Mouse (Mus musculus) liver, embryonic 16.5 days (tissue): ENCODE data around the gene Scd4. TPM values are rescaled to one million over a fixed set of nuclear protein-coding genes. Genes with fewer than 3 reads are reported as not detected.

Source experiments
- ATAC-seq: fragments of 200-750 bp; cut with Nextera tagmentation; 2 replicates; pipeline ENCODE4 v1.8.0; 2017; ENCODE audit warnings: low read depth, mild to moderate bottlenecking, moderate number of reproducible peaks, moderate library complexity
- H3K27ac ChIP-seq: fragments of 300-500 bp; sonication (generic); 2 replicates; pipeline ENCODE4 v1.5.1; 2014; ENCODE audit warnings: mild to moderate bottlenecking, low read length
- H3K27me3 ChIP-seq: fragments of 300-500 bp; sonication (generic); 2 replicates; pipeline ENCODE4 v1.6.1; 2014; ENCODE audit warnings: low read depth, low read length, mixed read lengths; ENCODE audit not compliant: control insufficient read depth, insufficient read depth
- H3K36me3 ChIP-seq: fragments of 300-500 bp; sonication (generic); 2 replicates; pipeline ENCODE4 v1.6.1; 2014; ENCODE audit warnings: mild to moderate bottlenecking; ENCODE audit not compliant: control insufficient read depth, insufficient read depth
- H3K4me1 ChIP-seq: fragments of 300-500 bp; sonication (generic); 2 replicates; pipeline ENCODE4 v1.6.1; 2014; ENCODE audit warnings: low read depth, low read length, mixed read lengths; ENCODE audit not compliant: control insufficient read depth
- H3K4me2 ChIP-seq: fragments of 300-500 bp; sonication (generic); 2 replicates; pipeline ENCODE4 v1.6.1; 2014; ENCODE audit warnings: low read depth, low read length, mixed read lengths
- H3K4me3 ChIP-seq: fragments of 300-500 bp; sonication (generic); 2 replicates; pipeline ENCODE4 v1.5.1; 2014; ENCODE audit warnings: low read depth, mild to moderate bottlenecking, low read length
- H3K9ac ChIP-seq: fragments of 300-500 bp; sonication (generic); 2 replicates; pipeline ENCODE4 v1.6.1; 2014; ENCODE audit warnings: low read depth, low read length
- H3K9me3 ChIP-seq: fragments of 300-500 bp; sonication (generic); replicated peaks from 2 replicates; pipeline ENCODE4 v1.6.1; 2016; ENCODE audit warnings: low read length; ENCODE audit not compliant: control insufficient read depth
- WGBS: fragments of 180-500 bp; shearing (Covaris S2); extraction: QIAGEN DNeasy Blood & Tissue Kit; methylation state at CpG from one replicate; pipeline ENCODE4 v1.1.7; 2014; ENCODE audit not compliant: insufficient replicate concordance; 5-methylcytosine and 5-hydroxymethylcytosine counted together
- polyA plus RNA-seq: library from polyadenylated mRNA; unstranded; fragments of >200 nt; fragmentation: Nextera tagmentation; extraction: Ambion mirVana; gene quantifications from 2 replicates; pipeline ENCODE4 v1.2.1, GENCODE M21; 2015

Gene Scd4
- 0.04 and 0.07 TPM in 2 replicates for polyA plus RNA-seq

GRCm38 (mm10) chr19:44332833-44333623 is at the start of gene Scd4:
Scd4 (plus strand) TSS chr19:44333092.
- no peak within 1 kb of the TSS for H3K4me3 ChIP-seq
- no peak for ATAC-seq
- no peaks in the 10 kb centered on the region for H3K4me1 ChIP-seq
- no peak within 1 kb of the TSS for H3K9ac ChIP-seq
- 77% methylated on average over 10 of the region's 10 CpGs for WGBS
- H3K4me2 ChIP-seq, result no peak within 1 kb of the TSS
- no peaks in the 10 kb centered on the region for H3K36me3 ChIP-seq
- H3K9me3 ChIP-seq, result no peaks in the 10 kb centered on the region
- H3K27me3 ChIP-seq, result no peaks in the 10 kb centered on the region
- H3K27ac ChIP-seq, result no peak within 1 kb of the TSS

- peak overlapping the region; percentile 67 for H3K4me3 ChIP-seq
- no peaks in the 10 kb centered on the region for H3K9me3 ChIP-seq
- ATAC-seq, result no peak
- H3K4me2 ChIP-seq, result peak overlapping the region; percentile 98
- no peaks in the 10 kb centered on the region for H3K36me3 ChIP-seq
- H3K27me3 ChIP-seq, result no peaks in the 10 kb centered on the region
- WGBS, result 29% methylated on average over 15 of the region's 15 CpGs
- peak overlapping the region; percentile 80 for H3K9ac ChIP-seq
- peaks cover 68% of the 10 kb centered on the region for H3K4me1 ChIP-seq
- H3K27ac ChIP-seq, result peak overlapping the region; percentile 97
These were observed 49.5 kb upstream of the Scd4 start for GRCm38 (mm10) chr19:44283157-44284024.

- peak; percentile 98 for ATAC-seq
- H3K27me3 ChIP-seq, result no peaks in the 10 kb centered on the region
- under 1% methylated on average over 38 of the region's 38 CpGs for WGBS
These were observed 48.7 kb upstream of the Scd4 start for GRCm38 (mm10) chr19:44284025-44284695.

GRCm38 (mm10) chr19:44284723-44285122 is 48.2 kb upstream of the Scd4 start:
- 2% methylated on average over 11 of the region's 11 CpGs for WGBS
- peak overlapping the region; percentile 98 for H3K4me2 ChIP-seq
- peak overlapping the region; percentile 67 for H3K4me3 ChIP-seq
- H3K9me3 ChIP-seq, result no peaks in the 10 kb centered on the region
- ATAC-seq, result peak; percentile 49
- H3K36me3 ChIP-seq, result no peaks in the 10 kb centered on the region
- peak overlapping the region; percentile 97 for H3K27ac ChIP-seq
- H3K27me3 ChIP-seq, result no peaks in the 10 kb centered on the region
- H3K9ac ChIP-seq, result peak overlapping the region; percentile 80
- peaks cover 68% of the 10 kb centered on the region for H3K4me1 ChIP-seq

More at GRCm38 (mm10) chr19:44284025-44284695, 48.7 kb upstream of the Scd4 start:
- H3K27ac ChIP-seq, result peak overlapping the region; percentile 97
- no peaks in the 10 kb centered on the region for H3K9me3 ChIP-seq
- peak overlapping the region; percentile 98 for H3K4me2 ChIP-seq
- peaks cover 68% of the 10 kb centered on the region for H3K4me1 ChIP-seq
- no peaks in the 10 kb centered on the region for H3K36me3 ChIP-seq
- H3K9ac ChIP-seq, result peak overlapping the region; percentile 80
- H3K4me3 ChIP-seq, result peak overlapping the region; percentile 67

- Histone ChIP-seq H3K4me3 (no peak overlapping the region), H3K27ac (peak overlapping the region; percentile 23; the same call in 1 of the 2 replicates), H3K27me3 (no peaks in the 10 kb centered on the region), H3K4me1 (peaks cover 67% of the 10 kb centered on the region), H3K9ac (no peak overlapping the region), H3K4me2 (no peak overlapping the region), H3K9me3 (no peaks in the 10 kb centered on the region), H3K36me3 (no peaks in the 10 kb centered on the region)
- WGBS, result 79% methylated on average over 8 of the region's 8 CpGs
- no peak for ATAC-seq
These were observed 47.3 kb upstream of the Scd4 start for GRCm38 (mm10) chr19:44285554-44285953.

- Histone ChIP-seq H3K4me1 (peaks cover 62% of the 10 kb centered on the region), H3K9ac (peak overlapping the region; percentile 25; the same call in 1 of the 2 replicates), H3K4me2 (no peak overlapping the region), H3K27me3 (no peaks in the 10 kb centered on the region), H3K36me3 (no peaks in the 10 kb centered on the region), H3K4me3 (no peak overlapping the region), H3K27ac (peak overlapping the region; percentile 23), H3K9me3 (no peaks in the 10 kb centered on the region)
- 17% methylated on average over 2 of the region's 2 CpGs for WGBS
- no peak for ATAC-seq
These were observed 46.8 kb upstream of the Scd4 start for GRCm38 (mm10) chr19:44286109-44286508.

GRCm38 (mm10) chr19:44287415-44288110 is 45.3 kb upstream of the Scd4 start:
- Histone ChIP-seq H3K4me2 (no peak overlapping the region), H3K27ac (peak overlapping the region; percentile 56; the same call in 1 of the 2 replicates), H3K4me1 (peaks cover 65% of the 10 kb centered on the region)

GRCm38 (mm10) chr19:44292083-44292482 is 40.8 kb upstream of the Scd4 start:
- 80% methylated on average over 2 of the region's 2 CpGs for WGBS
- H3K4me3 ChIP-seq, result no peak overlapping the region
- no peak for ATAC-seq
- H3K27ac ChIP-seq, result peak overlapping the region; percentile 92
- peaks cover 57% of the 10 kb centered on the region for H3K4me1 ChIP-seq
- no peaks in the 10 kb centered on the region for H3K9me3 ChIP-seq
- no peaks in the 10 kb centered on the region for H3K27me3 ChIP-seq
- peak overlapping the region; percentile 80 for H3K9ac ChIP-seq
- H3K4me2 ChIP-seq, result peak overlapping the region; percentile 91; the same call in 1 of the 2 replicates
- no peaks in the 10 kb centered on the region for H3K36me3 ChIP-seq

More at GRCm38 (mm10) chr19:44287415-44288110, 45.3 kb upstream of the Scd4 start:
- no peak overlapping the region for H3K4me3 ChIP-seq
- H3K36me3 ChIP-seq, result no peaks in the 10 kb centered on the region
- 48% methylated on average over 10 of the region's 11 CpGs for WGBS
- no peaks in the 10 kb centered on the region for H3K9me3 ChIP-seq
- no peak for ATAC-seq
- peak overlapping the region; percentile 5; the same call in 1 of the 2 replicates for H3K9ac ChIP-seq
- no peaks in the 10 kb centered on the region for H3K27me3 ChIP-seq
